Mouse (Mus musculus) heart, embryonic 16.5 days (tissue): ENCODE data around the gene Gm11639. TPM values are rescaled to one million over a fixed set of nuclear protein-coding genes. Genes with fewer than 3 reads are reported as not detected.

Source experiments
- ATAC-seq: fragments of 200-750 bp; cut with Nextera tagmentation; replicated peaks from 2 replicates; pipeline ENCODE4 v1.8.0; 2017; ENCODE audit warnings: moderate number of reproducible peaks; ENCODE audit not compliant: insufficient read depth, low FRiP score; ENCODE audit errors: extremely low read depth
- H3K27ac ChIP-seq: fragments of 300-500 bp; sonication (generic); 2 replicates; pipeline ENCODE4 v1.5.1; 2014; ENCODE audit warnings: mild to moderate bottlenecking, low read length, control low read depth, moderate library complexity
- H3K27me3 ChIP-seq: fragments of 300-500 bp; sonication (generic); 2 replicates; pipeline ENCODE4 v1.6.1; 2014; ENCODE audit warnings: low read length, mixed read lengths; ENCODE audit not compliant: control insufficient read depth, insufficient read depth
- H3K36me3 ChIP-seq: fragments of 300-500 bp; sonication (generic); 2 replicates; pipeline ENCODE4 v1.6.1; 2014; ENCODE audit not compliant: control insufficient read depth, insufficient read depth
- H3K4me1 ChIP-seq: fragments of 300-500 bp; sonication (generic); 2 replicates; pipeline ENCODE4 v1.6.1; 2014; ENCODE audit warnings: low read length, mixed read lengths; ENCODE audit not compliant: control insufficient read depth, insufficient read depth
- H3K4me2 ChIP-seq: fragments of 300-500 bp; sonication (generic); 2 replicates; pipeline ENCODE4 v1.6.1; 2014; ENCODE audit warnings: low read depth, mild to moderate bottlenecking, control low read depth, low read length
- H3K4me3 ChIP-seq: fragments of 300-500 bp; sonication (generic); 2 replicates; pipeline ENCODE4 v1.5.1; 2014; ENCODE audit warnings: mild to moderate bottlenecking, control low read depth, low read length
- H3K9ac ChIP-seq: fragments of 300-500 bp; sonication (generic); 2 replicates; pipeline ENCODE4 v1.6.1; 2014; ENCODE audit warnings: low read length, control low read depth
- H3K9me3 ChIP-seq: fragments of 300-500 bp; sonication (generic); replicated peaks from 2 replicates; pipeline ENCODE4 v1.6.1; 2016; ENCODE audit warnings: low read length; ENCODE audit not compliant: control insufficient read depth
- WGBS: fragments of 180-500 bp; shearing (Covaris S2); extraction: QIAGEN DNeasy Blood & Tissue Kit; methylation state at CpG from one replicate; pipeline ENCODE4 v1.1.7; 2014; 5-methylcytosine and 5-hydroxymethylcytosine counted together
- polyA plus RNA-seq: library from polyadenylated mRNA; unstranded; fragments of >200 nt; fragmentation: Nextera tagmentation; extraction: Ambion mirVana; gene quantifications from 2 replicates; pipeline ENCODE4 v1.2.1, GENCODE M21; 2015

The Gm11639 gene
- polyA plus RNA-seq, 1 experiment from 2014 or later, result not detected

DNA sequence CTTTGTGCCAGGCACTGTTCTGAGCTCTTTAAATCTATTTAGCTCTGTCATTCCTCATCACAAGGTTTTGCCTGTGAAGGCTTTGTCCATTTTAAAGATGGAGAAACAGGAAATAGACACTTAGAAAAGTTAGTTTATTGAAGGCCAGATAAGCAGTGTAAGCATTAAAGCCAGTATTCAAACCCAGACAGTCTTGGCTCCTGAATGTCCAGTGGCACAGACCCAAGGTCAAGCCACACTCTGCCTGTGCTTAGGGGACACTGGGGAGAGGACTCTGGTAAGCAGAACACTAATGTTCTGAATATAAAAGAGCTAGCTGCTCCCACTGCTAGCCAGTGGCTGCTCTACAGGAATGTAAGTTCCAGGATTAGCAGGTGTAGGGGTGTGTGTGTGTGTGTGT, 21.1 kb upstream of the Gm11639 start:
- ATAC-seq, result no peak
- Histone ChIP-seq H3K4me3 (no peak overlapping the region), H3K4me2 (no peak overlapping the region), H3K4me1 (peaks cover 14% of the 10 kb centered on the region), H3K27me3 (no peaks in the 10 kb centered on the region), H3K9ac (no peak overlapping the region), H3K36me3 (no peaks in the 10 kb centered on the region), H3K9me3 (peaks cover 4% of the 10 kb centered on the region), H3K27ac (no peak overlapping the region)

DNA sequence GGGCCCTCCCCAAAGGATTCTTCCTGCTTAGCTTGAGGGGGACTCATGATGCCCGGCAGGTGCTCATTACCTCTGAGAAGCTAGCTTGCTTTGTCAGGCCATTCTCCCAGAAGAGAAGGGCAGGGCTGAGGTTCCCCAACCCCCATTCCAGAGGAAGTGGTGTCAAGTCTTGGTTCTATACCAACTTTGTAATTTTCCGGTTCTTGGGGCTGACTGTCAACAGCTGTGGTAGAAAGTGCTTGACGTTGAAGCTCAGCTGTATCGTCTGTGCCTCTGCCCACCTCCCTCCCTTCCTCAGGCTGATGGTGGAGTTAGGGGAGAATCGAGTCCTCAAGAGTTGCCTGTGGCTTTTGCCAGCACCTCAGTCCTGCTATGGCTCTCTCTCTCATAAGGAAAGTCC, 18.1 kb upstream of the Gm11639 start:
- 54% methylated on average over 5 of the region's 5 CpGs for WGBS
- peak; percentile 19; the same call in 1 of the 2 replicates for ATAC-seq

DNA sequence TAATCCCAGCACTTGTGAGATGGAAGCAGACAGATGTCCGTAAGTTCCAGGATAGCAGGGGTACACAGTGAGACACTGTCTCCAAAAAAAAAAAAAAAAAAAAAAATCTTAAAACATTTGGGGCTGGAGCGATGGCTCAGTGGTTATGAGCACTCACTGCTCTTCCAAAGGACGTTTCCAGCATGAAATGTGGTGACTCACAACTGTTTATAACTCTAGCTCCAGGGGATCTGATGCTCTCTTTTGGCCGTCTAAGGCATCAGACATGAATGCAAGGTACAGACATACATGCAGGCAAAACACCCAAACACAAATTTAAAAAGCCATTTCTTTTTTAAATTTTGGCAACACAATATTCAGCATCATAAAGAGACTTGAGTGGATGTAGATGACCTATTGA, 12.1 kb upstream of the Gm11639 start:
- no peaks in the 10 kb centered on the region for H3K36me3 ChIP-seq
- no peaks in the 10 kb centered on the region for H3K27me3 ChIP-seq
- ATAC-seq, result no peak
- H3K4me3 ChIP-seq, result no peak overlapping the region
- H3K9me3 ChIP-seq, result no peaks in the 10 kb centered on the region
- H3K4me1 ChIP-seq, result no peaks in the 10 kb centered on the region
- no peak overlapping the region for H3K4me2 ChIP-seq
- no peak overlapping the region for H3K27ac ChIP-seq
- H3K9ac ChIP-seq, result no peak overlapping the region
- WGBS, result 66% methylated on average over 4 of the region's 4 CpGs

More for the DNA sequence above, 18.1 kb upstream of the Gm11639 start:
- no peaks in the 10 kb centered on the region for H3K27me3 ChIP-seq
- H3K4me2 ChIP-seq, result no peak overlapping the region
- H3K9me3 ChIP-seq, result no peaks in the 10 kb centered on the region
- no peak overlapping the region for H3K9ac ChIP-seq
- H3K36me3 ChIP-seq, result no peaks in the 10 kb centered on the region
- H3K27ac ChIP-seq, result no peak overlapping the region
- H3K4me1 ChIP-seq, result peaks cover 14% of the 10 kb centered on the region
- H3K4me3 ChIP-seq, result no peak overlapping the region

DNA sequence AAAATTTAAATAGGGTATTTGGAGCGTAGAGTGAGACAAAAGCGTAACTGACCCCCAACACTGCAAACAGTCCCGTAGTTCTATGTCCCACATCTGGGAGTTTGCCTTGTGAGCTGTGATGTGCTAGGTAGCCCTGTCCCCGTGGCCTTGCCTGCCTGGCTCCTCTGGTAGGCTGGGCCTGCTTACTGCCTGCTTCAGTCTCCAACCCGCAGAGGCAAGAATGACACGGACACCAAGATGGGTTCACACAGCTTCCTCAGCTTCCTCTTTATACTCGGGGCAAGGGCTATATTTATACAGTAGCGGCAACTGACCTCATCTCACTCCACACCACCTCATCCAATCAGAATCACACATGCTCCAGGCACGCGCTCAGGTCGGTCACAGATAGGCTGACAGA, 10.7 kb upstream of the Gm11639 start:
- no peak for ATAC-seq
- 87% methylated on average over 11 of the region's 11 CpGs for WGBS

DNA sequence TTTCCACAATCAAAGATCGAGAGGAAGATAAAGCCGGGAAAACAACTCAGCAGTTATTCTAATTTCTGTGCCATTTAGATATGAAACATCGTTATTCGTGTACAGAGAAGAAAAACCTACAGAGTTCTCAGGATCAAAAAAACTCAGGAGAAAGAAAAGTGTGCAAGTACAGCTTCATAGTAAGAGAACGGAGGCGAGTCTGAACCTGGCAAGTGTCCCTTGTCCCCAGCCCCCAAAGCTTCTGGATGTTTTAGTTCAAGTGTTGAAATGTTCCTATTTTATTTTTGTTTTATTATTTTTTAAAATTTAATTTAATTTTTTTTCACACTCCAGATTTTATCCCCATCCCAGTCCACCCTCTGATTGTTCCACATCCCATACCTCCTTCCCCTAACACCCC, 7.7 kb downstream of the Gm11639 start:
- Histone ChIP-seq H3K4me2 (no peak overlapping the region), H3K4me3 (no peak overlapping the region), H3K9me3 (0 out of 2 replicates have a peak, but pooled peaks cover 2% of the 10 kb centered on the region), H3K27me3 (no peaks in the 10 kb centered on the region), H3K4me1 (no peaks in the 10 kb centered on the region), H3K36me3 (no peaks in the 10 kb centered on the region), H3K27ac (no peak overlapping the region), H3K9ac (no peak overlapping the region)
- 78% methylated on average over 6 of the region's 6 CpGs for WGBS
- ATAC-seq, result no peak

More for the DNA sequence above, 10.7 kb upstream of the Gm11639 start:
- no peaks in the 10 kb centered on the region for H3K9me3 ChIP-seq
- no peaks in the 10 kb centered on the region for H3K27me3 ChIP-seq
- H3K4me2 ChIP-seq, result no peak overlapping the region
- H3K4me1 ChIP-seq, result no peaks in the 10 kb centered on the region
- H3K4me3 ChIP-seq, result no peak overlapping the region
- no peak overlapping the region for H3K27ac ChIP-seq
- H3K36me3 ChIP-seq, result no peaks in the 10 kb centered on the region
- no peak overlapping the region for H3K9ac ChIP-seq

DNA sequence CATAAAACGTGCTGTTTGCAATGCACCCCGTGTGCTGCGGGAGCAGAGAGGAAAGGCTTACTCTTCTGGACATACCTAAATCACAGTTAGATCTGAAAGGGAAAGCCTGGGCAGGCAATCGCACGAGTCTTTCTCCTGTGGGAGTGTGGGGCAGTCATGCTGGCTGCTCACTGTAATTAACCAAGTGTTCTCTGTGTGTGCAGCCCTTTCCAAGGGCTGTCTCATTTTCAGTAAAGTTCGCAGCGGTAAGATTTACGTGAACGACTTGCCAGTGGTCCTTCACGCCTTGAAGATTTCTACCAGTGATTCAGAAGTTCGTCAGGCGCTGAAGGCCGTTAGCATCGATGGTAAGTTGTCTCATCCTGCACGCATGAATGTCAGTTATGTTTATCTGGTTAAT, 18.6 kb downstream of the Gm11639 start:
- no peaks in the 10 kb centered on the region for H3K27me3 ChIP-seq
- H3K4me2 ChIP-seq, result no peak overlapping the region
- H3K9me3 ChIP-seq, result no peaks in the 10 kb centered on the region; the same call in 1 of the 2 replicates
- no peak overlapping the region for H3K9ac ChIP-seq
- H3K36me3 ChIP-seq, result no peaks in the 10 kb centered on the region
- no peaks in the 10 kb centered on the region for H3K4me1 ChIP-seq
- no peak overlapping the region for H3K4me3 ChIP-seq
- 70% methylated on average over 15 of the region's 15 CpGs for WGBS
- H3K27ac ChIP-seq, result no peak overlapping the region
- ATAC-seq, result no peak

DNA sequence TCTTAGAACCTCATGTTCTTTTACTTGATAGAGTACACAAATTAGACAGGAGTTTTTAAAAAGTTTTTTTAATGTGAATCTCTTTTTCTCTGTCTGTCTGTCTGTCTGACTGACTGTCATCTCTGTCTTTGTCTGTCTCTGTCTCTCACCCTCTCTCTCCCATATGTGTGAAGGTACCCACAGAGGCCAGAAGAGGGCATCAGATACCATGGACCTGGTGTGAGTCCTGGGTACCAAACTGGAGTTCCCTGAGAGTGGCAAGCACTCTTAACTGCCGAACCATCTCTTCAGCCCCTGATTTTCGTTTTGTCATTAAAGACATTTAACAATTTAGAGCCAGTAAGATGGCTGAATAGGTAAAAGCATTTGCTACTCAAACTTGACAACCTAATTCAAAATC, 21.6 kb downstream of the Gm11639 start:
- WGBS, result 70% methylated on average over 2 of the region's 2 CpGs
- ATAC-seq, result no peak

DNA sequence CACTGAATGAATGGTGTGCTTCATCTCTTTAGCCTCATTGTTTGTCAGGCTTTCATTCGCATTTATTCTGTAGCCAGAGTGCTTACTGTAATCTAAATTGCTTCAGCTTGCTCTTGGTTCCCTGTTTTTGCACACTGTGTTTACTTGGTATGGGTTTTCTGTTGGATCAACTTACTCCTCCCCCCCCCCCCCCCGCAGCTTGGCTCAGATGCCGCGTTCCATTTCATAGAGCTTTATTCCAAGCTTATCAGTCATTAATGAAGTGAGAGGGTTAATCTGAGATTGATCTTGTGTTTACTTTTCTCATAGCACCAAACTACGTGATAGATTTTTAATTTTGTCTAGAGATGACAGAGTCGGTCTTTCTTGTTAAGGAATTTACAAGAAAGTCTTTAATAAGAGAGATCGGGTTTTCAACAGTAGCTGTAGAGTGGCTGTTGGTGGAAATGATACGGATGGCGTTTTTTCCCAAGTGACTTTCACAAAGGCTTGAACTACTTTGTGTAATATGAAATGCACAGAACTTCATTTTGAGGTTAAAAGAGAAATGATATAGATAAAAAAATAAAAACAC, 59.6 kb downstream of the Gm11639 start:
- H3K4me3 ChIP-seq, result no peak overlapping the region
- H3K4me1 ChIP-seq, result no peaks in the 10 kb centered on the region
- no peak overlapping the region for H3K9ac ChIP-seq
- no peaks in the 10 kb centered on the region for H3K36me3 ChIP-seq
- no peaks in the 10 kb centered on the region for H3K9me3 ChIP-seq
- WGBS, result 76% methylated on average over 8 of the region's 9 CpGs
- no peaks in the 10 kb centered on the region; the same call in 1 of the 2 replicates for H3K27me3 ChIP-seq
- H3K27ac ChIP-seq, result no peak overlapping the region
- ATAC-seq, result no peak
- H3K4me2 ChIP-seq, result no peak overlapping the region

More for the DNA sequence above, 21.6 kb downstream of the Gm11639 start:
- no peaks in the 10 kb centered on the region; the same call in 1 of the 2 replicates for H3K9me3 ChIP-seq
- H3K9ac ChIP-seq, result no peak overlapping the region
- no peaks in the 10 kb centered on the region for H3K36me3 ChIP-seq
- no peak overlapping the region for H3K4me2 ChIP-seq
- H3K4me1 ChIP-seq, result no peaks in the 10 kb centered on the region
- H3K27me3 ChIP-seq, result no peaks in the 10 kb centered on the region
- H3K27ac ChIP-seq, result no peak overlapping the region
- H3K4me3 ChIP-seq, result no peak overlapping the region

DNA sequence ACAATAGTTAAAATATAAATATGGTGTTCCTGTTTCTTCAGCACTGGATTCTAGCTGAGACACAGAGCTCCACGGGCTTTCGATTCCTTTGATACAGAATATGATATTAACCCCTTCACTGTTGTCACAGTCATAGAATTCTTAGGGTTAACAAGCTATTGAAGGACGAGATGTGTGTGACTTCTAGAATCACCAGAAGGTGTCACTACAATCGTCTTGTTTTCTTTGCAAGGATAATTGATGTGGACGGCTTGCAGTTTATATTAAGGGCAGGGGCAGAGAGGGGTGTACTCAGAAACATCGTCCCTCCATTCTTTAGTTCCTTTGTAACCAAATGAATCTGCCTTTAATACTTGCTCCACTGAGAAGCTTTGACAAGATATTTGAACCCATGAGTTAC, 80.3 kb downstream of the Gm11639 start:
- 27% methylated on average over 6 of the region's 6 CpGs for WGBS

More for the DNA sequence above, 80.3 kb downstream of the Gm11639 start:
- Histone ChIP-seq H3K36me3 (no peaks in the 10 kb centered on the region), H3K4me2 (no peak overlapping the region), H3K9ac (no peak overlapping the region), H3K27me3 (no peaks in the 10 kb centered on the region), H3K4me1 (no peaks in the 10 kb centered on the region), H3K27ac (no peak overlapping the region), H3K4me3 (no peak overlapping the region), H3K9me3 (no peaks in the 10 kb centered on the region)
- ATAC-seq, result no peak
